Mouse (Mus musculus) stomach, embryonic 14.5 days (tissue): ENCODE measurements around the gene Gucy2e. TPM values are rescaled to one million over a fixed set of nuclear protein-coding genes. Genes with fewer than 3 reads are reported as not detected.

Experiments
- ATAC-seq: fragments of 200-750 bp; cut with Nextera tagmentation; 2 replicates; pipeline ENCODE4 v1.8.0; 2017; ENCODE audit warnings: low read depth, moderate TSS enrichment; ENCODE audit not compliant: insufficient number of reproducible peaks, insufficient read depth, low FRiP score
- H3K27ac ChIP-seq: fragments of 300-500 bp; sonication (generic); 2 replicates; pipeline ENCODE4 v1.5.1; 2014; ENCODE audit warnings: mild to moderate bottlenecking, low read length, moderate library complexity, mixed read lengths
- H3K27me3 ChIP-seq: fragments of 300-500 bp; sonication (generic); 2 replicates; pipeline ENCODE4 v1.6.1; 2014; ENCODE audit warnings: low read length, control low read depth, mixed read lengths; ENCODE audit not compliant: control insufficient read depth, insufficient read depth
- H3K36me3 ChIP-seq: fragments of 300-500 bp; sonication (generic); 2 replicates; pipeline ENCODE4 v1.6.1; 2014; ENCODE audit warnings: mild to moderate bottlenecking, control low read depth, low read length, moderate library complexity, mixed read lengths; ENCODE audit not compliant: control insufficient read depth, insufficient read depth
- H3K4me1 ChIP-seq: fragments of 300-500 bp; sonication (generic); 2 replicates; pipeline ENCODE4 v1.6.1; 2014; ENCODE audit warnings: low read length, control low read depth, mixed read lengths; ENCODE audit not compliant: control insufficient read depth, insufficient read depth
- H3K4me2 ChIP-seq: fragments of 300-500 bp; sonication (generic); replicated peaks from 2 replicates; pipeline ENCODE4 v1.6.1; 2014; ENCODE audit warnings: low read depth, low read length, control low read depth
- H3K4me3 ChIP-seq: fragments of 300-500 bp; sonication (generic); 2 replicates; pipeline ENCODE4 v1.5.1; 2014; ENCODE audit warnings: low read depth, low read length, control low read depth
- H3K9ac ChIP-seq: fragments of 300-500 bp; sonication (generic); replicated peaks from 2 replicates; pipeline ENCODE4 v1.6.1; 2014; ENCODE audit warnings: low read depth, mild to moderate bottlenecking, control low read depth, low read length, moderate library complexity, mixed read lengths
- H3K9me3 ChIP-seq: fragments of 300-500 bp; sonication (generic); 2 replicates; pipeline ENCODE4 v1.6.1; 2016; ENCODE audit warnings: low read depth, low read length, control low read depth; ENCODE audit not compliant: control insufficient read depth
- WGBS: fragments of 180-500 bp; shearing (Covaris S2); extraction: QIAGEN DNeasy Blood & Tissue Kit; methylation state at CpG from one replicate; pipeline ENCODE4 v1.1.7; 2014; 5-methylcytosine and 5-hydroxymethylcytosine counted together
- polyA plus RNA-seq: library from polyadenylated mRNA; unstranded; fragments of >200 nt; fragmentation: Nextera tagmentation; extraction: Ambion mirVana; gene quantifications from 2 replicates; pipeline ENCODE4 v1.2.1, GENCODE M21; 2014

Gene Gucy2e
- polyA plus RNA-seq, 1 experiment from 2014 or later, result 0.06 TPM

GRCm38 (mm10) chr11:69178525-69178924 lies 58.3 kb downstream of the Gucy2e start:
- WGBS, result 77% methylated on average over 3 of the region's 3 CpGs
- H3K27ac ChIP-seq, result no peak overlapping the region
- no peak overlapping the region for H3K4me3 ChIP-seq
- no peak for ATAC-seq
- H3K4me2 ChIP-seq, result no peak overlapping the region
- H3K9ac ChIP-seq, result no peak overlapping the region
- H3K4me1 ChIP-seq, result no peaks in the 10 kb centered on the region
- no peaks in the 10 kb centered on the region for H3K9me3 ChIP-seq
- H3K27me3 ChIP-seq, result no peaks in the 10 kb centered on the region
- H3K36me3 ChIP-seq, result no peaks in the 10 kb centered on the region

DNA sequence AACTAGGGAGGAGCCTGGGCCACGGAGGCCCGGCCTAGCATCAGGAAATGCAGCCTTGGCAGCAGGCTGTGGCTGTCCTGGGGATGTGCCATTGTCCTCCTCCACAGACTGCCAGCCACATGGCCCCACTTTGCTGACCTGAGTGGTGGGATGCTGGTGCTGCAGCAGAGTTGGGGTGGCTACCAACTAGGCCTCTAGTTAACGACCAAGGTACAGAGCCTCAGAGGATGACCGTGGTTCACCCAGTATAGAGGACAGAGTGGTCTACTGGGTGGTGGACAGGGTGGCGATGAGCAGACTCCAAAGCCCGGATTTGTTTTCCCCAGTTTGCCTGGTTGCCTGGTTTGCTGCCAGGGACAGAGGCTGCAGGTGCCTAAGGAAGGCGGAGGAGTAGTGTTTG lies 62.1 kb downstream of the Gucy2e start:
- 81% methylated on average over 7 of the region's 7 CpGs for WGBS
- no peak overlapping the region for H3K4me3 ChIP-seq
- no peak overlapping the region for H3K9ac ChIP-seq
- H3K4me1 ChIP-seq, result no peaks in the 10 kb centered on the region
- H3K36me3 ChIP-seq, result no peaks in the 10 kb centered on the region
- no peaks in the 10 kb centered on the region for H3K9me3 ChIP-seq
- no peak for ATAC-seq
- no peak overlapping the region for H3K27ac ChIP-seq
- no peak overlapping the region for H3K4me2 ChIP-seq
- H3K27me3 ChIP-seq, result no peaks in the 10 kb centered on the region

DNA sequence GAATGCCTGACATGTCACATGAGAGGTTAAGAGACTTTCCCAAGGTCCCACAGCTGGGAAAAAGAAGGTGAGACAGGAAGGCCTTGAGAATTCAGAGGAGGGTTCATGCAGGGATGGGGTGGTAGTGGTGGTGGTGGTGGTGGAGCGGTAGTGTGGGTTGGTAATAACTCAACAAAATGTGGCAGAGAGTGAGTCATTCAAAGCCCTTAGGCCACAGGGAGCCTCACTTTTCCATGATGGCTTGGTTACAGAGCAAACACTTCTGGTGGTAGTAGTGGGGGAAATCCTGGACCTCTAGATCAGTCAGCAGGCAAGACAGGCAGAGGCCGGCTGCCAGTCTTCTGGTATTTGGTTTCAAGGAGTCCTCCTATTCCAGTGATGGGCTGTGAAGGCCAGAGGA lies 64.2 kb downstream of the Gucy2e start:
- H3K27me3 ChIP-seq, result no peaks in the 10 kb centered on the region
- H3K36me3 ChIP-seq, result no peaks in the 10 kb centered on the region
- H3K4me3 ChIP-seq, result no peak overlapping the region
- no peaks in the 10 kb centered on the region for H3K4me1 ChIP-seq
- ATAC-seq, result no peak
- 85% methylated on average over 2 of the region's 2 CpGs for WGBS
- no peak overlapping the region for H3K27ac ChIP-seq
- H3K9me3 ChIP-seq, result no peaks in the 10 kb centered on the region
- H3K9ac ChIP-seq, result no peak overlapping the region
- no peak overlapping the region for H3K4me2 ChIP-seq

- Histone ChIP-seq H3K9ac (no peak overlapping the region), H3K4me3 (no peak overlapping the region), H3K4me2 (no peak overlapping the region), H3K27me3 (no peaks in the 10 kb centered on the region), H3K9me3 (no peaks in the 10 kb centered on the region), H3K36me3 (no peaks in the 10 kb centered on the region), H3K27ac (no peak overlapping the region), H3K4me1 (no peaks in the 10 kb centered on the region)
- ATAC-seq, result no peak
- 33% methylated on average over 7 of the region's 7 CpGs for WGBS
Observed at GRCm38 (mm10) chr11:69171626-69172025, 65.2 kb downstream of the Gucy2e start.

DNA sequence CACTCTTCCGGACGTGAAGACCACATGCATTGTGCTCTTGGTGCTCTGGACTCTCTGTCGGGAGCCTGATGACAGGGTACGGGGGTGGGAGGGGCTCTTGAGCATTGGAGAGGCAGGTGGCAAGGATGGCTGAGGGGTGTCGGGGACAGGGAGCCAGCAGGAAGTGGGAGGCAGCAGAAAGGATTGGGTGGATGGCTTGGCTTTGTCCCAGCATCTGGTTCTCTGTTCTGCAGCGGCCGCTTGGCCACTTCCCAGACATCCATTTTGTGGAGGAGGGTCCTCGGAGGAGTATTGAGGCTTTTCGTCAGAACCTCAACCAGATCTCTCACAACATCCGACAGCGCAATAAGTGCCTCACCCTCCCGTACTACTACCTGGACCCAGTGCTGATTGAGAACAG lies 67.5 kb downstream of the Gucy2e start:
- Histone ChIP-seq H3K9ac (no peak overlapping the region), H3K36me3 (no peaks in the 10 kb centered on the region), H3K4me2 (no peak overlapping the region), H3K4me3 (no peak overlapping the region), H3K9me3 (no peaks in the 10 kb centered on the region), H3K27ac (no peak overlapping the region), H3K27me3 (no peaks in the 10 kb centered on the region), H3K4me1 (no peaks in the 10 kb centered on the region)
- no peak for ATAC-seq
- WGBS, result 74% methylated on average over 12 of the region's 12 CpGs

Other genes with a start within 250 kb of the Gucy2e start
- 31.8 and 36.6 TPM in 2 replicates for gene Pfas, start 228.6 kb downstream of the Gucy2e start, polyA plus RNA-seq
- gene Ctc1, start 221.1 kb downstream of the Gucy2e start, polyA plus RNA-seq, result 45.0 and 47.3 TPM in 2 replicates
- gene Aurkb, start 191.4 kb downstream of the Gucy2e start, polyA plus RNA-seq, result 147 and 153 TPM in 2 replicates
- 9.2 and 11.0 TPM in 2 replicates for gene Borcs6, start 177.3 kb downstream of the Gucy2e start, polyA plus RNA-seq
- 59.4 and 59.8 TPM in 2 replicates for gene Tmem107, start 166.2 kb downstream of the Gucy2e start, polyA plus RNA-seq
- 104 and 107 TPM in 2 replicates for gene Vamp2, start 148.5 kb downstream of the Gucy2e start, polyA plus RNA-seq
- gene Per1, start 141.8 kb downstream of the Gucy2e start, polyA plus RNA-seq, result 10.5 and 15.1 TPM in 2 replicates
- 0.39 and 0.54 TPM in 2 replicates for gene Hes7, start 116.6 kb downstream of the Gucy2e start, polyA plus RNA-seq
- 0.29 and 0.36 TPM in 2 replicates for gene 9130213A22Rik, start 114.4 kb downstream of the Gucy2e start, polyA plus RNA-seq
- 0.29 and 0.49 TPM in 2 replicates for gene Aloxe3, start 111.1 kb downstream of the Gucy2e start, polyA plus RNA-seq
- not detected in 2 replicates for gene Alox12b, start 80.0 kb downstream of the Gucy2e start, polyA plus RNA-seq
- 0.15 TPM in 1 of 2 replicates, not detected in the other for gene Alox8, start 39.2 kb downstream of the Gucy2e start, polyA plus RNA-seq
- gene Cntrob, start 86.7 kb upstream of the Gucy2e start, polyA plus RNA-seq, result 13.9 and 16.4 TPM in 2 replicates
- gene Trappc1, start 86.9 kb upstream of the Gucy2e start, polyA plus RNA-seq, result 141 and 147 TPM in 2 replicates
- gene Kcnab3, start 89.2 kb upstream of the Gucy2e start, polyA plus RNA-seq, result 1.7 TPM in 2 replicates
- gene Rnf227, start 103.4 kb upstream of the Gucy2e start, polyA plus RNA-seq, result 15.3 and 16.3 TPM in 2 replicates
- gene Chd3, start 132.4 kb upstream of the Gucy2e start, polyA plus RNA-seq, result 85.3 and 87.4 TPM in 2 replicates
- gene Naa38, start 158.5 kb upstream of the Gucy2e start, polyA plus RNA-seq, result 158 and 177 TPM in 2 replicates
- 15.0 and 23.5 TPM in 2 replicates for gene Cyb5d1, start 158.6 kb upstream of the Gucy2e start, polyA plus RNA-seq
- gene Tmem88, start 161.2 kb upstream of the Gucy2e start, polyA plus RNA-seq, result 30.0 and 30.3 TPM in 2 replicates
- 30.6 and 34.3 TPM in 2 replicates for gene Kdm6b, start 176.6 kb upstream of the Gucy2e start, polyA plus RNA-seq